Mouse (Mus musculus) E14TG2a.4 (cell line): ENCODE data around the gene Mbd4.

ENCODE experiments used
- CTCF ChIP-seq: conservative IDR thresholded peaks from 2 replicates; pipeline ENCODE4 v1.5.1; 2014; ENCODE audit warnings: low read length
- NANOG ChIP-seq: IDR thresholded peaks from 2 replicates; pipeline ENCODE4 v1.6.1; 2014; ENCODE audit warnings: borderline replicate concordance, low read length, mixed read lengths
- POU5F1 ChIP-seq: IDR thresholded peaks from 2 replicates; pipeline ENCODE4 v1.6.1; 2014; ENCODE audit warnings: low read length, borderline replicate concordance

- TF ChIP-seq CTCF, result no peak; the same call in 1 of the 2 replicates
- no peak for TF ChIP-seq NANOG
- TF ChIP-seq POU5F1, result 0 out of 2 replicates have a peak, but pooled peaks have one; percentile 4
These were observed 15.0 kb downstream of the Mbd4 start, which contains the start of gene Efcab12 for GRCm38 (mm10) chr6:115838161-115838597.
